Mouse (Mus musculus) lung, postnatal 25 days (tissue): ENCODE data around the gene Rap1a.
"Not testable (repeated sequence)": the region's sequence is repeated elsewhere in the genome, so short reads cannot be mapped to it uniquely, and the experiment has no call there.

Source experiments
- DNase-seq: peaks from one replicate; pipeline ENCODE4 v3.0.0; 2022; ENCODE audit warnings: low spot score

The Rap1a gene

DNA sequence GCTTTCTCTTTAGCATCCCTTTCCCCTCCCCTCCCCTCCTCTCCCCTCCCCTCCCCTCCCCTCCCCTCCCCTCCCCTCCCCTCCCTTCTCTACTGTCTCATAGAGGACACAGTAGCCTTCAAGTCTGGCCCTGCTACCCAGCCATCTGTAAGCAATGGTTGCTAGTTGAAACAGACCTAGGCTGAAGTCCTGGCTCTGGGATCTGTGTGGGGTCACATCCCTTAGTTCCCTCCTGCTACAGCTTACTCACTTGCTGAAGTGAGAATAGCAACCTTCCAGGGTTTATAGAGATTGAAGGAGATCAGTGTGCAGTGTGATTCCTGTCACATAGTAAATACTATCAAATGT lies 86.3 kb downstream of the Rap1a start:
- DNase-seq, result no peak

DNA sequence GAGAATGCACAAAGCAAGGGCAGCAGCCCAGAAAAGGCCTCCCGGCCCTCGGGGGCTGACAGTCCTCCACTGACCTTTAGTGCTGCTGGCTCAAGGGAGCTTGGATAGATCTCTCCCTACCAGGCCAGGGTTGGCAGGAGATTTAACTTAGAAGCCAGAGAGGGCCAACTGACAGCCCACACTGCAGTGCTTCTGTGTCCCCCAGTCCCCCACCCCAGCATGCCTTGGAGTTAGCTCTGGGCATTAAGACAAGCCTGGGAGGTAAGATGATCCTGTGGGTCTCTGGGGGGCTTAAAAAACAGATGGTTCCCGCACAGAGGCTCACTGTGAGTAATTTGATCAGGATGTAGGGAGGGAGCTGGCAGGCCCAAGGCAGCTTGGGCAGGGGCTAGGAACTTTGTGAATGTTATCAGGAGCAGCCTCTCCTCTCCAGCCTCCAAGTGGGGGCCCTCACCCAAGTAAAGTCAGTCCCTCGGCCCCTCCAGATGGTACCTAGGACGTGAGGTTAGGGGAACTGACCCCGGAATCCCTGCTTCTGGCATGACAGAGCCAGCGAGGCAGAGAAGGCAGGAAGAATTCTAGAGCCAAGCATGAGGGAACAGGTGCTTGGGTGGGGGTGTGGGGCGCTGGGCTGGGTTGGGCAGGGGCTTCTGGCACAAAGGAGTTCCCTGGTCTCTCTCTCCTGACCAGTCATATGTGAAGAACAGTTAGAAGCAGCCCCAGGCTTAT lies 86.9 kb downstream of the Rap1a start:
- no peak for DNase-seq

DNA sequence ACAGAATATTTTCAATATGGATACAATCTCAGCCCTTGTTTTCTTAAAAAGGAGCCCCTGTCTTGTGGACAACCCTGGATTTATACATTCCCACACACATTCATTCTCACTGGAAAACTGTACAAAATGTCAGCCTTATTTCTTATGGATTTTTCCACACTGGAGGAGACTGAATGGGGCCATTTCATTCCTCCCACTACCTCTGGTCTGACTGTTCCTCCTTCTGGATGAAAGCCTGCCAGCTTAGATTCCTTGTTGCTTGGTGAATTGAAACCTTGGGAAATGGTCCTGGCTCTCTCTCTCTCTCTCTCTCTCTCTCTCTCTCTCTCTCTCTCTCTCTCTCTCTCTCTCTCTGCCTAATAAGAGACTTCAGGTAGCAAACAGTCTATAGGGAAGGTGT lies 88.3 kb downstream of the Rap1a start:
- no peak for DNase-seq

DNA sequence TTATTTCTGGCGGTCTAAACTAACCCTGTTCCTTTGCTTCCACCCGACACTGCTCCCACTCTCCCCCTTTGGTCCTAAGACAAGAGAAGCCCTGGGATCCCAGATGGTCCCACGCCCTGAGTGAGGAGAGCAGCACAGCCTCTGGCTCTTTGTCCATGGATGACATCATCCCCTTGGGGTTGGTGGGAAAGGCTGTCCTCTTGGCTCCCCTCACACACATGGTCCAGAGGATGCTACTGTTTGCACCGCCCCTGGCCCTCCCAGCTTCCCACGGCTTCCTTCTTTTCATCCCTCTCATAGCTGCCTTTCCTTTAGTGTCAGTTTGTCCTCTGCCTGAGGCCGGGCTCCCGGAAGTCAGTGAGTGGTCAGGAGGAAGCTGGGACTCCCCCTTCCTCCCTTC lies 89.4 kb downstream of the Rap1a start:
- no peak for DNase-seq

DNA sequence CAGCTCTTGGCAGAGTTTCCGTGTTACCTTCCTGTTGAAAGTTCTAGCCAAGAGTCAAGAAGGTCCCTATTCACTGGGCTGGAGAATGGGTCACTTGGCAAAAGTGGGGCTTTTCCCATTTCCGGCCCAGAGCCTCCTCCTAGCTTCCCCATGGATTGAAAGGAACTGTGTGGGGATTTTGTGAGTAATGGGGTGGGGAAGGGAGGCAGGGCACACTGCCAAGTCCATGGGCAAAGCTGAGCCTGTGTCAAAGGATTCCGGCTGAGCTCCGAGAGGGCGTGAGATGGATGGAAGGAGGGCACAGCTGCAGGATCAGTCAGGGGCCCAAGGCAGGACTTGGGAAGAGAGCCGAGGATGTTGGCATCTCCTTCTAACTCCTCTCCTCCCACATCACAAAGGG lies 90.9 kb downstream of the Rap1a start:
- DNase-seq, result no peak

DNA sequence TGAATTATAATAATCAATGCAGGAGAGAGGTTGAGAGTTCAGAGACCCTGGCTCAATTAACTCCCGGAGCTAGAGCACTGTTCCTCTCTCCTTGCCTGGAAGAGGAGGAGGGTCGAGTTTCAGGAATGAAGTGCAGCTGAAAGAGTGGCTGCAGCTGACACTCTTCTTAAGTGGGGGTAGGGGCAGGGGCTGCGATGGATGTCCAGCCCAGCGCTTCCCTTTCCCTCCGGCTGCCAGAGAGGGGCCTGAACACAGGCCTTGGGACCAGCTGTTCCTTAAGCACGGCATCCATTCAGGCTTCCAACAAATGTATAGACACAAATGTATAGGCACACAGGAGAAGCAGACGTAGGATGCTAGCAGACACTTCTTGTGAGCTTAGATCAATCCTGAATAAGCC lies 93.5 kb downstream of the Rap1a start:
- DNase-seq, result no peak

DNA sequence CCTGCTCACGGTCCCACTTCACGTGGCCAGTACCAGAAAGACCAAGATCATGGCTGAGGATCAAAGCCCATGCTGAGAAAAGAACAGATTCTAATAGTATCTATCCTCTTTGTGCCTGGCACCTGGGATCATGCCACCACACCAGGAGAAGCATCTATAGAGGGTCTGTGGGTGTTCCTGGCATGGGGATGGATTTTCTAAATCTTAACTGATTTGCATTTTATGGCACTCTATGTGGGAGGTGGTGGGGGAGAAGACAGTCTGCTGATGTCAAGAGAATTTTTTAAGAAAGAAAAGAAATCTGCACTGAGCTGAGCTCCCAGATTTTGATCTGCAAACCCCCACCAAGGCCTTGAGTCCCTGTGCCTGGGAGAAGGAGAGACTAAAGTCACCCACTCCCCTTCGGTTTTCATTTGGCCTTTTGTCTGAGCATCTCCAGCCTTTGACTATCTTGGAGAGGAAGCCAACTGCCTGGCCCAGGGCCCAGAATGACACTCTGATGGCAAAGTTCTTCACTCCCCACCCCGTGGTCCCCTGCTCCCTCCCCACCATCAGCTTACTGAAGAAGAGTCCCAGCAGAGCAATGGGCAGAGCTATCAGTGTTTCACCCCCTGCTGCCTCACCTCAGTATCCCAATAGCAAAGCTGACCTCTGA lies 94.6 kb downstream of the Rap1a start:
- DNase-seq, result no peak

DNA sequence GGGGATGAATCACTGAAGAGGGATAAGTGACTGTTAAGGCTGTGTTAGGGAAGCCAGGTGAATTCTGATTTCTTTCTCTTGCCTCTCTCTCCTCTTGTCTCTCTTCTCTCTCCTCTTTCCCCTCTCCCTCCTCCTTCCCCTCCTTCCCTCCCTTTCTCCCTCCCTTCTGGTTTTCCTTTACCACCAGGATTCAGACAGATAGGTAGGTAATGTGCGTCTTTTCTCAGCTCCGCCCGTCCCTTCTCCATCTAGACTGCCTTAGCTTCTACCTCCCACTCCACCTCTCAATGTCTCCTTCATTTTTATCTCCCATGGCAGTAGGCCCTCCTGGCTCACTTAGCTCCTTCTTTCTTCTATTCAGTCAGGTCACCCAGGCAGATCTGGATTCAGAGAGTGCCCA lies 95.6 kb downstream of the Rap1a start:
- no peak for DNase-seq

DNA sequence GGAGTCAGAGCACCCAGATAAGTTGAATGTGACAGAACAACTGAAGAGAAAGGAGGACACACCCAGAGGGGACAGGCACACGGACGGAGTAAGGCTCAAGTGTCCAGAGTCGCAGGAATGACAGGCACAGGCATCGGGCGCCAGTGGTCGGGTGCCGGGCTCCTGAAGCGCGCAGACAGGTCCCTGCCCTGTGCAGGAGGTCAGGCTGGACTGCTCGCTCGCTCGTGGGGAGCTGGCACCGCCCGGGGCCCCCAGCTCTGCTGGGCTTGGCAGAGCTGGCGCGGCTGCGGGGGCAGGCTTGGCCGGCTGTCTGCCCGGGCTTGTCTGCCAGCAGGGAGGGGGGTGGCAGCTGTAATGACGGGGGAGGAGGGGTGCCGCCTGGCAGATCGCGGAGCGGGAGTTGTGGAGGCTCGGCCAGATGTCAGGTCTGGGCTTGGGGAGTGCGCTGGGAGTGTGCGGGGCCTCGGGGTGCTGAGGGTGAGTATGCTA lies 96.0 kb downstream of the Rap1a start:
- DNase-seq, result no peak

DNA sequence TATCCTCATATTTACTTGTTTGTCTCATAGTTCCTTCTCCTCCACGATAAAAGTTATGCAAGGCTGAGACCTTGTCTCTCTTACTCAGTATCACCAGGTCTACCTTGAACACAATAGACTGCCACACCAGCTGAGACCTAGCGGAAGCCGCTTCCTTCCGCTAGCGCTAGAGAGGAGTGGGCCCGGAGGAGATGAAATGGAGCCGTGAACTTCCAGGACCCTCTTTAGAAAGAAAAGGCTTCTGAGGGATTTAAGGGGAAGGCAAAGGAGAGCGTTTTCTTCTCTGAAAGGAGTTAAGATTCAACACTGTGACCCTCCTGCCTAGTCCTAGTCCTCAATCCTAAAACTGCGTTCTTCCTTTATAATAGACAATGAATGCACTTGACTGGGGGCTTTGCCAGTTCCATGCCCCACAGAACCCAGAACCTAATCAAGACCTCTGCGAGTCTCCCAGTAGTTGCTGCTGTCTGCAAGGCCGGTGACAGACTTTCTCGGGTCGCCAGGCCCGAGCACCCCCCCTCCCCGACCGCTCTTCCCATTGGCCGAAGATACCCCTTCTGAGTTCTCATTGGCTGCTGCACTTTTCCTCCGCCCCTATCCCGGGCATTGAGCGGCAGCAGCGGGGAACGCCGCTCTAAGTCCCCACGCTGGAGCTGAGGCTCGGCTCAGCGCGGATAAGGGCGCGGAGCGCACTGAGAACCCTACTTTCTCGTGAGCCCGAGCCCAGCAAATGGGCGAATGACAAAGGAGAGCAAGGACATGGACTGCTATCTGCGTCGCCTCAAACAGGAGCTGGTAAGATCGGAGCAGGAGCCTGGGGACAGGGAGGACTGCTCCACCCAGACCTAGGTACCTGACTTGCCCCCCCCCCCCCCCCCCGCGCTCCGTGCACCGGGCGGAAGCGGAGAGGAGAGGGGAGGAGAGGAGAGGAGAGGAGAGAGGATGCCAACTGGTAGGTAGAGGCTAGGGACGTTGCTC lies 96.8 kb downstream of the Rap1a start, which contains the start of gene Inka2:
Gene Inka2 (plus strand): TSS at position 569 of the 978 bp plus-strand sequence.
- peak; percentile 87 for DNase-seq

DNA sequence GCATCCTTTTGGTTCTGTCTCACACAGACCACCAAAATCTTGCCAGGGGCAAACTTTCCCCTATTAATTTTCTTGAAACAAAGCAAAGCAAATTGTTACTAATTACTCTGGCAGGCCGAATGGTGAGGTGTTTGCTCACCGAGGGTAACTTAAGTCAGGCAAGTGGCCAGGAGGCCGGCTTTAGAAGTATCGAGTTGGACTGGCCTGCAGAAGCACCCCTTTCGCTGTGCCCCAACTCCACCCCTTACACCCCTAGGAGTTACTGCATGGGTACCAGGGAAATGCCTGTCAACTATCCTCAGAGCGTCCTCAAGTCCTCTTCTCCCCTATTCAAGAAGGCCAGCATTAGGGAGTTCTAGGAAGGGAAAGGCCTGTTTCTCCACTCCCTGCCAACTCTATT lies 97.6 kb downstream of the Rap1a start:
- DNase-seq, result no peak

DNA sequence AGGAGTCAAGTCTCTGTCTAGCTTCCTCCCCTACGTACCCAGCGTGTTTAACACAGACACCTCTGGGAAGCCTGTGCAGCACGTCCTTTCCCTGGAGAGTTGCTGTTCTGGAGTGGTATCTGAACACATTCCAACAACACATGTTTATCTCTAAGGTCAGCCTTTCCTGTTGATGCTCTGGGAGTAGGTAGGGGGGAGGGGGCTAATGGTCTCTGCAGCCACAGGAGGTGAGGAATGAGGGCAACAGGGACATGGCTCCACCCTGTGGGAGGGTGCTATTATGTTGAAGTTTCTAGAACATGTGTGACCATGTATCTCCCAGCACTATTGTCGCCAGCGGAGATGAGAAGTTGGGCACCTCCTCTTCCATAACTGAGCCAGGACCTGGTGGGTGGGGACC lies 99.7 kb downstream of the Rap1a start:
- DNase-seq, result no peak

DNA sequence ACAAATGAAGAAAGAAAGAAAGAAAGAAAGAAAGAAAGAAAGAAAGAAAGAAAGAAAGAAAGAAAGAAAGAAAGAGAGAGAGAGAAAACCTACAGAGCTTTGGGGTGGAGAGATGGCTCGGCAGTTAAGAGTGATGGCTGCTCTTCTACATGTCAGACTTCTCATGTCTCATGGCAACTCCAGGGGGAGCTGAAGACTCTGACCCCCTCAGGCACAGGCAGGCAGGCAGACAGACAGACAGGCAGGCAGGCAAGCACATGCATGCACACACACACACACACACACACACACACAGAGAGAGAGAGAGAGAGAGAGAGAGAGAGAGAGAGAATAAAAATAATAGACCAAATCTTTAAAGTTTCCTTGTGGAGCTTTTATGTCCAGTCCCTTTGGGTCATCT lies 100.3 kb downstream of the Rap1a start:
- not testable (repeated sequence) for DNase-seq

DNA sequence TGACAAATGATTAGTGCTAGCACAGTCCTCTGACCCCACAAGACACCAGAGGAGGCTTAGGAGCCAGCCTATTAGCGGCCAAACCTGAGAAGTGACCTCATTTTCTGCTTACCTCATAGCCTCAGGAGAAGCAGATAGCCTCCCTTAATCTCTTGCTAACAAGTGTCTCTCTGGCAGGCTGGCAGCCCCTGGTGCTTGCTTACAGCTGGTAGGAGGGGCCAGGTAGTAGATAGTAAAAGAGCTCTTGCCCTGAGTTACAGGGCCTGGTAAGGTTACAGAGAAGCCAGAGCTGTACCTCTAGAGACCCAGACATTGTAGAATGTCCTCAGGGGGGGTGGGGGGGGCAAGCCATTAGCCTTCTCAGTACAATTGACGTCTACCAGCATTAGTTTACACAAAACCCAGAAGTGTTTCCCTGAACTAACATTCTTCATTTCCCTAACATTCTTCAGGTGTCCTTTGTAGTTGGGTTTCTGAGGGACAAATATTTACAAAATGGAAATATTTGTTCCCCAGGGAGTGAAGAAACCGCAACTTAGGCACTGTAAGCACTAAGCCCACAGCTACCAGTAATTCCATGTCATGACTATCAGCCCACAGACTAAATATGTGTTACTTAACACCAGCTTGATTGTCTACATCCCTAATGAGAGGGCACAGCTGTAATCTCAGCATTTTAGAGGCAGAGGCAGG lies 101.7 kb downstream of the Rap1a start:
- DNase-seq, result peak; percentile 72

DNA sequence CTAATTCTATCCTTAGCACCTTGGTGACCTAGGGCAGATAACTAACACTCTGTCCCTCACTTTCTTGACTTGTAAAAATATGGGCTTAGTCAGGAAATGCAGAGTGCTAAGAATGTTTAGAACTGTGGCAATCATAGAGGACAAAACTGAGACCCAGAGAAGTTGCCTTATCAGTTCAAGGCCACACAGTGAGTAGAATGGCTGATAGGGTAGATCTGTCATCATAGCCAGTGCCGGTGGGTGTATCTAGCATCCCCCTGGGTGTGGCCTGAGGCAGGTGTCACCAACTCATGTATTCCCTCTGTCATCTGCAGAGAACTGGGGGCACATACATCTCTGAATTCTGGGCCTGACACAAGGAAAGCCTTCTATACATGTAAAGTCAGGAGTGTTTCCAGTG lies 102.8 kb downstream of the Rap1a start:
- DNase-seq, result no peak

DNA sequence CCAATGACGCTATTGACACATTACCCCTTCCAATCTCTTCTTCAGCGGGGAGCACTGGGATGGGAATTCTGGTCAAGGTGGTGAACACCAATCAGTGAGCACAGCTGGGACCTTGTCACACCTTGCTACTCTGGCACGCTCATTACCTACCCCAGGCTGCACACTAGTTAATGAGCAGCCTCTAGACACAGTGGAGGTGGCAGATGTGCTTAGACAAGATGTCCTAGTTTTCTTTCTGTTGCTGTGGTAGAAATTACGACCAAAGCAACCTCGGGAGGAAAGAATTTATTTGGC lies 104.0 kb downstream of the Rap1a start:
- DNase-seq, result no peak

DNA sequence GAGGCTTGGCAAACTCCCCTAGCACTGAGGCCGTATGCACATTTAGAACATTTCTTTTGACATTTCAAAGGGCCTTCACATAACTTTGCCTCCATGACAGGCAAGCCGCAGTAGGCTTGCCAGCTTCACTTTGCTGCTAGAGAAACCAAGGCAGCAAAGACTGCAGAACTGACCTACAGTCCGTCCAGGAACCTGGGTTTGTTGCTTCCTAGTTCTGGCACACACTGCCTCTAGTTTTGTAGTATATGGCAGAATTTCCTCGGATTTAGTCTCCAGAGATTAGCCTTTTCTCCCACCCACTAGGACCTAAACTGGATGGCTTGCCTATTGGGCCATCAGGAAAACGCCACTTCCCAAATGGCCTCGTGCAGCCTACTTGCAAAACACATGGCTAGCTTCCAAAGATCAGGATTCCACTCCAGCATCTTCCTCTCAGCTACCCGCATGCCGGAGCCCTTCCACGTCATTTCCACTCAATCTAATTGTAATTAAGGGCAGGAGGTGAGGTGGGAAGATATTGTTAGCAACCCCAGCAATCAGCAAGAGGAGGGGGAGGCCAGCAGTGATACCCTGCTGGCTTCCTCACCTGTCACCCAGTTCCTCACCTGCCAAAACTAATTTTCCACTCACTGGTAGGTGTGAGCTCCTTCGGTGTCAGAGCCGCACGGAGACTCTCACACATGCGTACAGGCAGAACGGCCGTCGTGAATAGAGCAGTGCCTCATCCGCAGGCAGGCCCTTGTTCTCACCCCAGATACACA lies 104.6 kb downstream of the Rap1a start:
- no peak for DNase-seq

DNA sequence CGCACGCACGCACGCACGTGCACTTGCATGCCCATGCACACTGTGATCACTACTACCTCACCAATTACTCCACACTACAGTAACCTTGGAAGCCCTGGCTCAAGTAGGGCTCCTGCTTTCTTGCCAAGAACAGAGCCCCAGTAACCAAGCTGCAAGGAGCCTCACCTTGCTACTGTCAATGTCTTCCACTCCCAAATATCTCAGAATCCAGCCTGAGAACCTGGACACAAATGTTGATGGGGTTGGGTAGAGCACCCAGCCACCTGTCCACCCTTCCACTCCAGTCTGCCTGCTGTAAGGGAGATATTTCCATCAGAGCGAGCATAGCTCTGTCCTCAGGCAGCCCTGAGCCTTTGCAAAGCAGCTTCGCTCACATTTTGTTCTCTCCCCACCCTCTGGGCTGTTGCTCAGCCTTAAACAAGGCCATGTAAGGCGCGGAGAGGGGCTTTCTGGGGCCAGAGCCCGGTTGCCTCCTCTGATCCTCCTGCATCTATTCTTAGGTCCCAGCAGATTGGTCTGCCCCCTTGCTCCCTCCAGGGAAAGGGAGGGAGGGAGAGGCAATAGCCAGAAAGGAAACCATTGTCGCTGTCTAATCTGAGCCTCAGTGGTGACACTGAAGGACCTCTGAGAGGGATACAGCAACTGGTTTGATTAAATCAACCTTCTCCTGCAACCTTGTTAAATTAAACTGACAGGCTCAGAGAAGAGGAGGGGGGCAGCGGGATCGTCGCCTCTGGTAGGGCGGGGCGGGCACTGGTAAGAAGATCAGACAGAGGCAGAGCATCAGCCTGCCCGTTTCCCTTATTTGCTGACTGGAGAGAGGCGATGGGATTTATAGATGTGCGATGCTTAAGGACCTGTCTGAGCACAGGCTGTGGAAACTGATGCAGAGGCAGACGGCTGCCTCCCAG lies 105.4 kb downstream of the Rap1a start:
- DNase-seq, result no peak

DNA sequence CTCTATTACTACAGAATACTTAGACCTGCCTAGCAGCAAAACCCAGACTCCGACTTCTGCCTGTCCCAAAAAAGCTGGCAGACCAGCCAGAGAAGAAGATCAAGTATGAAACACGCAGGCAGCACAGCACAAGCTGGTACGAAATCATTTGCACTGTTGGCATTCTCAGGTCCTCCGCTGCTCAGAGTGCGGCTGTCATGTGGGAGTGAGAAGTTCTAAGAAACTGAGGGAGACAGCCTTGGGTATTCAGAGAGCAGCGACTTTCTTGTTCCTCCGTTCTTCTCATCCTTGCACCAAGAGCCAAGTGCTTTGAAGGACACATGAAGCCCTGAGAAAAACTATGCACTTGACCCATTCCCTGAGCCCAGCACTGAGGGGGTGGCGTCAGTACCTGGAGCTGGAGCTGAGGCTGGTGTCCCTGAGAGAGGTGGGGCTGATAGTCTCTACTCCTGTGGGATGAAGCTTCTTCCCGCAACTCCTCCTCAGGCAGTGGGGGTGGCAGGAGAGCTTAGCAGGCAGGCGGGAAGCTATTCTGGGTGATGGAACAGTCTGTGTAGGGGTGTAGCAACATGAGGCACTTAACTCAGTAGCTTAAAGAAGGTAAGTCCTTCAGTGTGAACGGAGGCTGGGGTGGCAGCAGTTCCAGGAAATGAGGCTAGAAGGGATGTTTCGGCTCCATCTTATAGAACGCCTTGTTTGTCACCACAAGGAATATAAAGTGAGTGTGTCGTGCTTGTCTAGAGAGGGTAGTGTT lies 107.6 kb downstream of the Rap1a start:
- DNase-seq, result no peak

DNA sequence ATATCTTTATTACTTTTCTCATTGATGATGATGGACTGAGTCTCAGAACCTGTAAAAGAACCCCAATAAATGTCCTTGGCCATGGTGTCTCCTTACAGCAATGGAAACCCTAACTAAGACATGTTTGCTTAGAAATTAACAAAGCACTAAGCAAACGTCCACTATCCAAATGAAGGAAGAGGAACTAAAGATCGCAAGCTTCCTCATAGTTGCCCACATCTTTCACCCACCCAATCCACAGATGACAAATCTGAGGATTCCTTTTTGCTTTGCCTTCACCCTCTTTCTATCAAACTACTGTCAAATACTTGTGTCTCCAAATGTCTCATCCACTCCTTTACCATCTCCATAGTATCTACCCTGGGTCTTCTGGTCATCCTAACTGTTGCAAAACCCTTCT lies 112.6 kb downstream of the Rap1a start:
- no peak for DNase-seq
